Mouse (Mus musculus) retina, postnatal 1 day (tissue): Measurements from ENCODE around the gene Myo3b.

Experiments
- DNase-seq: peaks from one replicate; pipeline ENCODE4 v3.0.0-alpha.2; 2012

Gene Myo3b

GRCm38 (mm10) chr2:70133281-70133680 lies 94.4 kb downstream of the Myo3b start:
- DNase-seq = no peak

GRCm38 (mm10) chr2:70137226-70137998 lies 98.5 kb downstream of the Myo3b start:
- no peak for DNase-seq

- no peak for DNase-seq
These were observed 104.7 kb downstream of the Myo3b start for GRCm38 (mm10) chr2:70143543-70144188.

- peak; percentile 12 for DNase-seq
These were observed 108.2 kb downstream of the Myo3b start for GRCm38 (mm10) chr2:70146993-70147581.

- DNase-seq = no peak
These were observed 110.0 kb downstream of the Myo3b start for GRCm38 (mm10) chr2:70148821-70149510.

GRCm38 (mm10) chr2:70150399-70151035 lies 111.6 kb downstream of the Myo3b start:
- no peak for DNase-seq

GRCm38 (mm10) chr2:70151930-70152329 lies 113.0 kb downstream of the Myo3b start:
- no peak for DNase-seq

- no peak for DNase-seq
These were observed 116.4 kb downstream of the Myo3b start for GRCm38 (mm10) chr2:70155226-70155836.

- DNase-seq = peak; percentile 53
These were observed 120.6 kb downstream of the Myo3b start for GRCm38 (mm10) chr2:70159543-70159942.

- DNase-seq = no peak
These were observed 127.3 kb downstream of the Myo3b start for GRCm38 (mm10) chr2:70166231-70166630.

GRCm38 (mm10) chr2:70167944-70168935 lies 129.3 kb downstream of the Myo3b start:
- DNase-seq = peak; percentile 16

GRCm38 (mm10) chr2:70170469-70170868 lies 131.5 kb downstream of the Myo3b start:
- no peak for DNase-seq

- DNase-seq = no peak
These were observed 138.1 kb downstream of the Myo3b start for GRCm38 (mm10) chr2:70176823-70177708.

- DNase-seq = no peak
These were observed 138.7 kb downstream of the Myo3b start for GRCm38 (mm10) chr2:70177709-70178030.

GRCm38 (mm10) chr2:70178241-70178640 lies 139.3 kb downstream of the Myo3b start:
- peak; percentile 55 for DNase-seq

- no peak for DNase-seq
These were observed 143.3 kb downstream of the Myo3b start for GRCm38 (mm10) chr2:70182150-70182670.

GRCm38 (mm10) chr2:70187040-70187439 lies 148.1 kb downstream of the Myo3b start:
- no peak for DNase-seq

- no peak for DNase-seq
These were observed 156.7 kb downstream of the Myo3b start for GRCm38 (mm10) chr2:70195418-70196248.
